Mouse (Mus musculus) olfactory bulb, adult 2 months (tissue): ENCODE measurements around the gene Cotl1.

Experiments used
- CTCF ChIP-seq: fragments of 200-500 bp; IDR thresholded peaks from 2 replicates; pipeline ENCODE4 v1.5.1; 2012; ENCODE audit warnings: low read depth, mild to moderate bottlenecking, low read length, moderate library complexity; ENCODE audit not compliant: insufficient read depth
- POLR2A ChIP-seq: fragments of 200-500 bp; IDR thresholded peaks from 2 replicates; pipeline ENCODE4 v1.6.1; 2012; ENCODE audit warnings: mild to moderate bottlenecking, low read depth, low read length, moderate library complexity; ENCODE audit not compliant: insufficient read depth

DNA sequence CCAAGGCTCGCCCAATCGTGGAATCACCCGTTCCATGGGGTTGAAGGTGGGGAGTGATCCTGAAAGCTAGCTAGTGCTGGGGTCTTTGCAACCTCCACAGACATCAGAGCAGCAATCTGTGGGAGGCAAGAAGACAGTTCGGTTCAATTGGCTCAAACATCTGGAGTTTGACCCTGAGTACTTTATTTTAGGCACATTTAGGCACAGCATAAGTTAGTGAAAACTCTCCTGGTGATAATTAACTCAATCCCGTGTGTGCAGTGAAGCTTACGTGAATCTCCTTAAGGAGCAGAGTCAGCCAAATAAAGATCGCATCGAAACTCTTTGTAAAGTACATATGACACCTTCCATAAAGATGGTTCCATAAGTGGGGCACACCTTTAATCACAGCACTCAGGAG lies 41.6 kb upstream of the Cotl1 start:
- no peak for TF ChIP-seq POLR2A
- TF ChIP-seq CTCF = no peak
